8 mouse cellular contexts compared by ENCODE assay signal in the genomic region with DNA sequence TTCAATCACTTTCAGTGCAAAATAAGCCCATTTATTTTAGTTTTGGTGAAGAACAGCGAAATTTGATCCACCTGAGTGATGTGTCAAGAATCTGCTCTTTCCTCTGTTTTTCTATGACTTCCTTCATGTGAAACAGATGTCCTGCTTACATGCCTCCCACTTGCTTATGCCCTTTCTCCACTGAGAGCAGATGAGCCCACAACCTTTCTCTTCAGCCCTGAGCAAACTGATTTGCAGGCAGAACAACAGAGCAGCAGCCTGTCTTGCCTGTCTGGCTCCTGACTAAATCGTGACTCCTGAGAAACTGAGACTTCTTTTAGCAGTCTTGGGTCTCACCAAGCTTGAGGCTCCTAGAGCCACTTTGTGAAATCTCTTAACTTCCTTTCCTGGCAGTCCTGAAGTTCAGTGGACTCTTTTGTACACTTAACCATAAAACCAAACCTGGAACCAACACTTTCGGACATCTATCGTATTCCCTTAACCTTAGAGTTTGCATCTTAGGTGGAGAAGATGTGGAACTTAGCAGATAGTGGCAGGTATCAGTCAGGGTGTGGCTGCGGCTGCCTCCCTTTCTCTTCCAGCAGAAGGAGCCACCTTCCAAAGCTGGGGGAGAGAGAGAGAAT. TPM values are rescaled to one million over a fixed set of nuclear protein-coding genes. Genes with fewer than 3 reads are reported as not detected.
A peak's percentile ranks its signal among the peaks of the same experiment; 100 is the strongest.
DNase-seq lines count a peak whose midpoint lies in the region; ATAC-seq and TF ChIP-seq lines count a peak whose summit lies in the region.

No protein-coding gene starts in this region.

- H3K9me3 ChIP-seq in embryonic facial prominence, embryonic 11.5 days (replicated peaks; ENCODE audit: control insufficient read depth, low read length), result no peaks in the 10 kb centered on the region
- no peaks in the 10 kb centered on the region for H3K9me3 ChIP-seq in intestine, embryonic 14.5 days (ENCODE audit: control insufficient read depth, low read length)
- H3K9me3 ChIP-seq in neural tube, embryonic 13.5 days, result no peaks in the 10 kb centered on the region

- H3K4me1 ChIP-seq in embryonic facial prominence, embryonic 11.5 days (ENCODE audit: control insufficient read depth, insufficient read depth, low read length), result no peaks in the 10 kb centered on the region
- H3K4me1 ChIP-seq in intestine, embryonic 14.5 days (replicated peaks; ENCODE audit: control insufficient read depth, insufficient read depth, low read length), result peaks cover 6% of the 10 kb centered on the region; the same call in 1 of the 2 replicates
- peaks cover 29% of the 10 kb centered on the region for H3K4me1 ChIP-seq in neural tube, embryonic 13.5 days (replicated peaks)

- DNase-seq in left cerebral cortex, adult 2 months (ENCODE audit: extremely low spot score in 1 of 2, low spot score in 2 of 2), result peak in 1 of 2 experiments; percentile 15
- DNase-seq in left cerebral cortex, adult 8-10 months (ENCODE audit: low spot score in 2 of 2), result no peak
- DNase-seq in embryonic facial prominence, embryonic 11.5 days (ENCODE audit: low spot score), result peak; percentile 56
- no peak for DNase-seq in intestine, embryonic 14.5 days (ENCODE audit: low spot score)
- no peak for DNase-seq in cerebellum, postnatal 36 days
- DNase-seq in gastrocnemius, postnatal 10 days, result no peak
- no peak for DNase-seq in thymus, postnatal 14 days

- peak overlapping the region; percentile 32 for H3K4me3 ChIP-seq in left cerebral cortex, adult 2 months
- peak overlapping the region; percentile 49 for H3K4me3 ChIP-seq in embryonic facial prominence, embryonic 11.5 days (ENCODE audit: low read depth, low read length)
- peak overlapping the region; percentile 71 for H3K4me3 ChIP-seq in intestine, embryonic 14.5 days (ENCODE audit: low read depth, low read length)
- peak overlapping the region; percentile 80 for H3K4me3 ChIP-seq in neural tube, embryonic 13.5 days

- ATAC-seq in embryonic facial prominence, embryonic 11.5 days (replicated peaks; ENCODE audit: insufficient number of reproducible peaks, low FRiP score, low TSS enrichment, low read depth), result peak; percentile 41; the same call in 1 of the 2 replicates
- ATAC-seq in intestine, embryonic 14.5 days (replicated peaks; ENCODE audit: low FRiP score, low TSS enrichment, low read depth), result no peak
- ATAC-seq in neural tube, embryonic 13.5 days (ENCODE audit: low read depth), result peak; percentile 33

- H3K36me3 ChIP-seq in embryonic facial prominence, embryonic 11.5 days (replicated peaks; ENCODE audit: control insufficient read depth, insufficient read depth, low read depth, low read length), result no peaks in the 10 kb centered on the region
- no peaks in the 10 kb centered on the region for H3K36me3 ChIP-seq in intestine, embryonic 14.5 days (ENCODE audit: control insufficient read depth, insufficient read depth, low read length)
- no peaks in the 10 kb centered on the region for H3K36me3 ChIP-seq in neural tube, embryonic 13.5 days

- peak overlapping the region; percentile 3; the same call in 1 of the 2 replicates for H3K27ac ChIP-seq in left cerebral cortex, adult 2 months
- no peak overlapping the region for H3K27ac ChIP-seq in embryonic facial prominence, embryonic 11.5 days (replicated peaks; ENCODE audit: low read depth, low read length)
- H3K27ac ChIP-seq in intestine, embryonic 14.5 days (ENCODE audit: low read depth), result no peak overlapping the region
- peak overlapping the region; percentile 89; the same call in 1 of the 2 replicates for H3K27ac ChIP-seq in neural tube, embryonic 13.5 days (replicated peaks)

- no peak; the same call in 1 of the 2 replicates for TF ChIP-seq CTCF in left cerebral cortex, adult 2 months (IDR thresholded peaks at IDR 0.05)

- WGBS in embryonic facial prominence, embryonic 11.5 days, result 20% methylated on average over 5 of the region's 5 CpGs
- WGBS in intestine, embryonic 14.5 days, result 17% methylated on average over 5 of the region's 5 CpGs
- 20% methylated on average over 5 of the region's 5 CpGs for WGBS in neural tube, embryonic 13.5 days

- H3K4me2 ChIP-seq in embryonic facial prominence, embryonic 11.5 days (ENCODE audit: low read depth, low read length), result peak overlapping the region; percentile 93
- H3K4me2 ChIP-seq in intestine, embryonic 14.5 days (ENCODE audit: low read length), result peak overlapping the region; percentile 97
- peak overlapping the region; percentile 94 for H3K4me2 ChIP-seq in neural tube, embryonic 13.5 days

- peak overlapping the region; percentile 70; the same call in 1 of the 2 replicates for H3K9ac ChIP-seq in embryonic facial prominence, embryonic 11.5 days (replicated peaks; ENCODE audit: low read length)
- H3K9ac ChIP-seq in intestine, embryonic 14.5 days (ENCODE audit: low read length), result no peak overlapping the region
- peak overlapping the region; percentile 94 for H3K9ac ChIP-seq in neural tube, embryonic 13.5 days

- H3K27me3 ChIP-seq in embryonic facial prominence, embryonic 11.5 days (ENCODE audit: control insufficient read depth, insufficient read depth, low read length), result no peaks in the 10 kb centered on the region; the same call in 1 of the 2 replicates
- no peaks in the 10 kb centered on the region for H3K27me3 ChIP-seq in intestine, embryonic 14.5 days (replicated peaks; ENCODE audit: control insufficient read depth, insufficient read depth, low read length)
- H3K27me3 ChIP-seq in neural tube, embryonic 13.5 days, result no peaks in the 10 kb centered on the region

- intact Hi-C loops in left cerebral cortex, adult 2 months (cut with DNase I), result loop anchor here (5.0 to 10.0 kb wide), 3 partner anchors 384 to 717 kb away; partner anchors contain the start of gene Hapln1

RNA-seq across cellular contexts. Expression of gene Edil3, which starts 0.5 kb away (rescaled TPM):
- 10 to 100 TPM; 90.4 to 91.8 TPM for total RNA-seq in left cerebral cortex, adult 2 months (2021)
- total RNA-seq in left cerebral cortex, adult 8-10 months (2022), result 100 to 1,000 TPM in 2 of 4 experiments, 10 to 100 TPM in 2; 94.9 to 107 (median 100) TPM
- 17.5 and 18.1 TPM in 2 replicates for polyA plus RNA-seq in embryonic facial prominence, embryonic 11.5 days (2014; fragmentation: Nextera tagmentation; extraction: Ambion mirVana)
- polyA plus RNA-seq in intestine, embryonic 14.5 days (2014; fragmentation: Nextera tagmentation; extraction: Ambion mirVana), result 12.9 and 16.4 TPM in 2 replicates
- polyA plus RNA-seq in neural tube, embryonic 13.5 days (2015; fragmentation: Nextera tagmentation; extraction: Ambion mirVana), result 61.0 and 63.7 TPM in 2 replicates
- 1 to 10 TPM in 1 of 2 experiments, under 1 TPM in 1; 0.52 to 1.4 TPM for total RNA-seq in gastrocnemius, postnatal 10 days (2021)

Comparison
In these comparisons a context has a peak if more than half of its experiments do, and no peak if none do; other contexts are left out.
1. H3K27ac ChIP-seq: peak in left cerebral cortex, adult 2 months (single experiment) and neural tube, embryonic 13.5 days (single experiment); none in embryonic facial prominence, embryonic 11.5 days (single experiment) and intestine, embryonic 14.5 days (single experiment).
2. RNA of gene Edil3, which starts 0.5 kb away (total RNA-seq): 94.9 to 107 TPM in left cerebral cortex, adult 8-10 months and 90.4 to 91.8 TPM in left cerebral cortex, adult 2 months; 0.52 to 1.4 TPM in gastrocnemius, postnatal 10 days; every median in the first group is over 10 times any median in the second.
3. Peak in every context shown above with its lines, with median percentiles within 50 percentile points of each other: H3K4me3 ChIP-seq and H3K4me2 ChIP-seq.